Mouse (Mus musculus) forebrain, embryonic 13.5 days (tissue): ENCODE data around the gene Map6. TPM values are rescaled to one million over a fixed set of nuclear protein-coding genes. Genes with fewer than 3 reads are reported as not detected.
A peak's percentile ranks its signal among the peaks of the same experiment; 100 is the strongest.

Source experiments
- ATAC-seq: fragments of 200-750 bp; cut with Nextera tagmentation; 2 replicates; pipeline ENCODE4 v1.8.0; 2017
- H3K27ac ChIP-seq: fragments of 300-500 bp; sonication (generic); 2 replicates; pipeline ENCODE4 v1.5.1; 2015; ENCODE audit warnings: inconsistent platforms, mild to moderate bottlenecking, moderate library complexity
- H3K27me3 ChIP-seq: fragments of 300-500 bp; sonication (generic); 2 replicates; pipeline ENCODE4 v1.6.1; 2015; ENCODE audit warnings: mild to moderate bottlenecking, inconsistent platforms
- H3K36me3 ChIP-seq: fragments of 300-500 bp; sonication (generic); 2 replicates; pipeline ENCODE4 v1.6.1; 2015; ENCODE audit warnings: mild to moderate bottlenecking, inconsistent platforms; ENCODE audit not compliant: poor library complexity, severe bottlenecking
- H3K4me1 ChIP-seq: fragments of 300-500 bp; sonication (generic); 2 replicates; pipeline ENCODE4 v1.6.1; 2015; ENCODE audit warnings: inconsistent platforms
- H3K4me2 ChIP-seq: fragments of 300-500 bp; sonication (generic); 2 replicates; pipeline ENCODE4 v1.6.1; 2015; ENCODE audit warnings: inconsistent platforms, mild to moderate bottlenecking, moderate library complexity
- H3K4me3 ChIP-seq: fragments of 300-500 bp; sonication (generic); 2 replicates; pipeline ENCODE4 v1.5.1; 2015; ENCODE audit warnings: mild to moderate bottlenecking, inconsistent platforms
- H3K9ac ChIP-seq: fragments of 300-500 bp; sonication (generic); 2 replicates; pipeline ENCODE4 v1.6.1; 2015; ENCODE audit warnings: mild to moderate bottlenecking, inconsistent platforms
- H3K9me3 ChIP-seq: fragments of 300-500 bp; sonication (generic); replicated peaks from 2 replicates; pipeline ENCODE4 v1.6.1; 2016; ENCODE audit warnings: inconsistent platforms
- WGBS: fragments of 180-500 bp; shearing (Covaris S2); methylation state at CpG from one replicate; pipeline ENCODE4 v1.1.7; 2015; 5-methylcytosine and 5-hydroxymethylcytosine counted together
- polyA plus RNA-seq: library from polyadenylated mRNA; unstranded; fragments of >200 nt; fragmentation: Nextera tagmentation; extraction: Ambion mirVana; gene quantifications from 2 replicates; pipeline ENCODE4 v1.2.1, GENCODE M21; 2015

Map6 gene
- polyA plus RNA-seq, 1 experiment from 2014 or later, result 46.9 TPM

DNA sequence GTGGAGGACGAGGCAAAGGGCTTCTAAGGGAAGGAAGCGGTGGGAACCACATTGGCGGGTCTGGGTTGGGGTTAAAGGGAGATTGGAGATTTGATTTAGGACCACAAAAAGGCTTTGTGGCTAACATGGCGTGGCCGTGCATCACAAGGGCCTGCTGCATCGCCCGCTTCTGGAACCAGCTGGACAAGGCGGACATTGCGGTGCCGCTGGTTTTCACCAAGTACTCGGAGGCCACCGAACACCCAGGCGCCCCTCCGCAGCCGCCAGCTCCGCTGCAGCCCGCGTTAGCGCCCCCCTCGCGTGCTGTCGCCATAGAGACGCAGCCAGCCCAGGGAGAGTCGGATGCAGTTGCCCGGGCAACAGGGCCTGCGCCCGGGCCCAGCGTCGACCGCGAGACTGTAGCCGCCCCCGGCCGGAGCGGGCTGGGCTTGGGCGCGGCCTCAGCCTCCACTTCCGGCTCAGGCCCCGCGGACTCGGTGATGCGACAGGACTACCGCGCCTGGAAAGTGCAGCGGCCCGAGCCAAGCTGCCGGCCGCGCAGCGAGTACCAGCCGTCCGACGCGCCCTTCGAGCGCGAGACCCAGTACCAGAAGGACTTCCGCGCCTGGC is 754 bp downstream of the Map6 start:
- Histone ChIP-seq H3K27ac (peak overlapping the region; percentile 96), H3K9me3 (no peaks in the 10 kb centered on the region), H3K4me3 (peak overlapping the region; percentile 77), H3K4me2 (peak overlapping the region; percentile 97), H3K36me3 (peaks cover 4% of the 10 kb centered on the region; the same call in 1 of the 2 replicates), H3K4me1 (peaks cover 43% of the 10 kb centered on the region), H3K9ac (peak overlapping the region; percentile 83), H3K27me3 (0 out of 2 replicates have a peak, but pooled peaks cover 4% of the 10 kb centered on the region)
- peak; percentile 91 for ATAC-seq
- WGBS, result under 1% methylated on average over 58 of the region's 59 CpGs

DNA sequence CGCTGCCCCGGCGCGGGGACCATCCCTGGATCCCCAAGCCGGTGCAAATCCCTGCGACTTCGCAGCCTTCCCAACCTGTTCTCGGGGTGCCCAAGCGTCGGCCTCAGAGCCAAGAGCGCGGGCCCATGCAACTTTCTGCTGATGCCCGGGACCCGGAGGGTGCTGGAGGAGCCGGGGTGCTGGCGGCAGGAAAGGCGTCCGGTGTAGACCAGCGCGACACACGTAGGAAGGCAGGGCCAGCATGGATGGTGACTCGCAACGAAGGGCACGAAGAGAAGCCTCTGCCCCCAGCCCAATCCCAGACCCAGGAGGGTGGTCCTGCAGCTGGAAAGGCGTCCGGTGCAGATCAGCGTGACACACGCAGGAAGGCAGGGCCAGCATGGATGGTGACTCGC is 1.3 kb downstream of the Map6 start:
- peaks cover 47% of the 10 kb centered on the region for H3K4me1 ChIP-seq
- 0 out of 2 replicates have a peak, but pooled peaks cover 4% of the 10 kb centered on the region for H3K27me3 ChIP-seq
- peak overlapping the region; percentile 77 for H3K4me3 ChIP-seq
- H3K36me3 ChIP-seq, result peaks cover 4% of the 10 kb centered on the region; the same call in 1 of the 2 replicates
- peak overlapping the region; percentile 97 for H3K4me2 ChIP-seq
- H3K27ac ChIP-seq, result peak overlapping the region; percentile 96
- WGBS, result 0% methylated on average over 29 of the region's 29 CpGs
- peak overlapping the region; percentile 83 for H3K9ac ChIP-seq
- H3K9me3 ChIP-seq, result no peaks in the 10 kb centered on the region
- peak; percentile 25 for ATAC-seq

DNA sequence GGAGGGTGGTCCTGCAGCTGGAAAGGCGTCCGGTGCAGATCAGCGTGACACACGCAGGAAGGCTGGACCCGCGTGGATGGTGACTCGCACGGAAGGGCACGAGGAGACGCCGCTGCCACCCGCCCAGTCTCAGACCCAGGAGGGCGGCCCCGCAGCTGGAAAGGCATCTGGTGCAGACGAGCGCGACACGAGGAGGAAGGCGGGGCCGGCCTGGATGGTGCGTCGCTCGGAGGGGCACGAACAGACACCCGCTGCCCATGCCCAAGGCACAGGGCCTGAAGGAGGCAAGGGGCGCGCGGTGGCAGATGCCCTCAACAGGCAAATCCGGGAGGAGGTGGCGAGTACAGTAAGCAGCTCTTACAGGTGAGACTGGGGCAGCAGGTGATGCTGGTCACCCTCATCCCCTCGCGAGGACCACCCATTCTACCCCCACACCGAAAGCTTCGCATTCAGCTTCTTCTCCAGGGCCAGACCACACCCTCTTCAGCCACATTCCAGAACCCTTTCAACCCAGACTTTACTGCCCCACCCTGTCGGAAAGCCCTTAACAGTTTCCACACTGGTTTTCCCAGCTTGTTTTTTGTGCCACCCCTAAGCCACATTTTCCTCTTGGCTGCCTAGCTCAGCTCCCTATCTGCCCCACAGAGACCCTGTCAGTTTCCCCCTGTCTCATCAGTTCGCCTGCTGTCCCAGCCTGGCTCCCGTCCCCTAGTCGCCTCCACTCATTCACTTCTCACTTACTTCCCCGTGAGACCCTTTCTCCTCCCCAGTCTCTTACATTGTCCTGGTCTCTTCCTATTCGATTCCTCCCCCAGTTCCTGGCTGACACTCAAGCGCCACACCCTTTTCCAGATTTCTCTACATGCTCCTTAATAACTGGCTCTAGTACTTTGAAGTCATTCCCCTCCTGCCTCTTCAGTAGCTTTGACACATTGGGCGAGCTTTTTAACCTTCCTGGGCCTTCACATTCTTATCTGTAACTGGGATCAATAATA is 2.0 kb downstream of the Map6 start:
- H3K27ac ChIP-seq, result no peak overlapping the region; the same call in 1 of the 2 replicates
- peaks cover 54% of the 10 kb centered on the region for H3K4me1 ChIP-seq
- H3K4me3 ChIP-seq, result peak overlapping the region; percentile 77
- 5% methylated on average over 42 of the region's 42 CpGs for WGBS
- peaks cover 8% of the 10 kb centered on the region; the same call in 1 of the 2 replicates for H3K36me3 ChIP-seq
- peak; percentile 9 for ATAC-seq
- peak overlapping the region; percentile 83 for H3K9ac ChIP-seq
- H3K9me3 ChIP-seq, result no peaks in the 10 kb centered on the region
- peak overlapping the region; percentile 97 for H3K4me2 ChIP-seq
- 0 out of 2 replicates have a peak, but pooled peaks cover 4% of the 10 kb centered on the region for H3K27me3 ChIP-seq

DNA sequence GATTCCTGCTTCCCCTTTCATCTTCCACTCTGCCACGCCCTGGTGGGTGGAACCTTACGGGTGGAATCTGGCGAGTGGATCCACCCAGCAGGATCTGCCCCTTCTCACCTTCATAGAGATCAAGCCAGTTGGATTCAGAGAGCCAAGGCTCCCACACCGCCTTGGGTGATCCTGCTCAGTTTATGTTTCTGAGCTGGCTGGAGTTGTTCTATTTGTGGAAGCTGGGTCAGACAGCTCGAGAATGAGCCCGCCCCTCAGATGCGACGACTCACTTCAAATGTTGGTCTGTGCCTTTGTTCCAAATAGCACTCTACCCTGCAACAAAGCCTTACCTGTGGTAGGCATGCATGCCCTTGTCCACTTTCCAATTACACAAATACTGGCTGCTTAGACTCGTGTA is 4.4 kb downstream of the Map6 start:
- no peak for ATAC-seq
- H3K4me3 ChIP-seq, result peak overlapping the region; percentile 77
- H3K27me3 ChIP-seq, result 0 out of 2 replicates have a peak, but pooled peaks cover 1% of the 10 kb centered on the region
- WGBS, result 66% methylated on average over 9 of the region's 9 CpGs
- H3K9ac ChIP-seq, result peak overlapping the region; percentile 83
- peaks cover 69% of the 10 kb centered on the region for H3K4me1 ChIP-seq
- peaks cover 12% of the 10 kb centered on the region; the same call in 1 of the 2 replicates for H3K36me3 ChIP-seq
- no peaks in the 10 kb centered on the region for H3K9me3 ChIP-seq
- H3K4me2 ChIP-seq, result peak overlapping the region; percentile 97
- H3K27ac ChIP-seq, result peak overlapping the region; percentile 51

DNA sequence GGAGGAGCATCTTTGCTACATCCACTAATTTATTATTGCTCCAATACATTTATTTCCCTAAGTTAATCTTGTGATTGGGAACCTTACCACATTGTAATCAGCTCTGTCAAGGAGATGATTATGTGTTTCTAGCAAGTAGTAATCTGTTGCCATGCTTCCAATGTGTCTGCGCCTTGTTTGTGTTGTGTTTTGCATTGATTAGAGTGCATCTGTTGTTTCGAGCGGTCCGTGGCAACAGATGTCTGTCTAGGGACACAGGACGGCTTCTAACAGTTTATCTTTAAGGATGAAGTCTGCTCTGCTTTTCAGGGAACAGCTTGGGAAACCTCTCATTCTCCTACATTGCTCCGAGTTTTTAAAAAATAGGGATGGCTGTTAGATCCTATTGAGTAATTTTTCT is 7.9 kb downstream of the Map6 start:
- peaks cover 12% of the 10 kb centered on the region; the same call in 1 of the 2 replicates for H3K36me3 ChIP-seq
- peak overlapping the region; percentile 20; the same call in 1 of the 2 replicates for H3K4me2 ChIP-seq
- H3K27me3 ChIP-seq, result no peaks in the 10 kb centered on the region
- 64% methylated on average over 6 of the region's 6 CpGs for WGBS
- ATAC-seq, result peak; percentile 42; the same call in 1 of the 2 replicates
- H3K4me1 ChIP-seq, result peaks cover 62% of the 10 kb centered on the region
- no peak overlapping the region for H3K27ac ChIP-seq
- no peak overlapping the region for H3K9ac ChIP-seq
- no peaks in the 10 kb centered on the region for H3K9me3 ChIP-seq
- H3K4me3 ChIP-seq, result no peak overlapping the region

DNA sequence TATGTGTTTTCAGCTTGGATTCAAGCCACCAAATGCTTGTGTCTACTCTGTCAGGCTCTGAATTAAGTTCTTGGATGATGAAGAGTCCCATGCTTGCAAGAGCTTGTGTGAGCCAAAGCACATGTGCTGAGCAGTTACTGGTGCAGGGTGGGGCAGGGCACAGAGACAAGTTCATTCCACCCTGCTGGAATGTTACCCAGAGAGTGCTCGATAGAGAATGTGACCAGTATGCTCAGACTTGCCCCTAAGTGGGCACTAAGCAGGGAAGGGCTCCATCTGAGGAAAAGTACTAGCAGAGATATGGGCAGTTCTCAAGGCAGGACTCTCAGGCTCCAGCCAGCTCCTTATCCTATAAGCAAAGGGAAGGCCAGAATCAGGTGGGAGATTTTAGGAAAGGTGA is 9.4 kb downstream of the Map6 start:
- no peak overlapping the region for H3K27ac ChIP-seq
- H3K27me3 ChIP-seq, result no peaks in the 10 kb centered on the region
- WGBS, result 85% methylated on average over 1 of the region's 1 CpGs

DNA sequence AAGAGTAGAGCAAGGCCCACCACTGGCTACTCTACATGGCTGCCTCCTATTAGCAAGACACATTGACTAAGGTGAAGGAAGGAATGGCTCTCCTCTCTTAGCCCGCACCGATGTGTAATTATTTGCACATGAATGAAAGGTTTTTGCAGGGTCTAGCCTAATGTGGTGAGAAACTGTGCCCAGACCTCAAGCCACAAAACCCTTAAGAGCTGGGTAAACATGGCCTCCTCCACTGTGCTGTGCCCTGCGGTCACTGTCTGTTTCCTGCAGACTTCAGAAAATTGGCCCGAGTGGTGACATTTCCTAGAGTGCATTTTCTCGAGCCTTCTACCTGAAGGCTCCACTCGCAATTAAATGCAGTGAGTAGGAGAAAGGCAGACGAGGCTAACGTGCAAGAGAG is 11.1 kb downstream of the Map6 start:
- Histone ChIP-seq H3K4me2 (no peak overlapping the region), H3K4me1 (peaks cover 35% of the 10 kb centered on the region), H3K4me3 (no peak overlapping the region), H3K9me3 (no peaks in the 10 kb centered on the region), H3K36me3 (peaks cover 9% of the 10 kb centered on the region; the same call in 1 of the 2 replicates), H3K9ac (no peak overlapping the region), H3K27me3 (no peaks in the 10 kb centered on the region), H3K27ac (no peak overlapping the region)
- ATAC-seq, result no peak
- WGBS, result 89% methylated on average over 8 of the region's 8 CpGs

More for the DNA sequence above, 9.4 kb downstream of the Map6 start:
- Histone ChIP-seq H3K36me3 (peaks cover 9% of the 10 kb centered on the region; the same call in 1 of the 2 replicates), H3K4me1 (peaks cover 47% of the 10 kb centered on the region), H3K4me2 (no peak overlapping the region), H3K9ac (no peak overlapping the region), H3K9me3 (no peaks in the 10 kb centered on the region), H3K4me3 (no peak overlapping the region)
- ATAC-seq, result no peak

DNA sequence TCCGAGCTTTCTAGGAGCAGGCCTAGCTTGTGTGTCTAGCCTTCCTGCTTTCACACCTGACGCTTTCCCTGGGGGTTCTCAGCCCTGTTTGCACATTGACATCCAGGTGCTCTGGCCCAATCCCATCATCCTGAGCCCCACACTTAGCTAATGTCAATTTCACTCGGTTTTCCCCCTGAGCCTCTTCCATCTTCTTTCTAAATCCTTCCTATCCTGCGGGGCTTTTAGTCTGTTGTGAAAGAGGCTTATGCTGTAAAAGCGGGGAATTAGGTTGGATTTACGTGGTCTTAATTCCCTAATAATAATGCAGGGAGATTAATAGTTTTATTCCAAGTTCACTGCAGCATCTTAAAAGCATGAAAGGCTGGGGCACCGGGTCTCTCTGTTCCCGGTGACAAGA is 12.3 kb downstream of the Map6 start:
- WGBS, result 37% methylated on average over 8 of the region's 8 CpGs
- H3K9me3 ChIP-seq, result no peaks in the 10 kb centered on the region
- H3K4me1 ChIP-seq, result peaks cover 23% of the 10 kb centered on the region
- no peaks in the 10 kb centered on the region for H3K27me3 ChIP-seq
- no peak overlapping the region for H3K9ac ChIP-seq
- H3K4me2 ChIP-seq, result no peak overlapping the region
- H3K27ac ChIP-seq, result no peak overlapping the region
- H3K4me3 ChIP-seq, result no peak overlapping the region
- no peak for ATAC-seq
- peaks cover 4% of the 10 kb centered on the region; the same call in 1 of the 2 replicates for H3K36me3 ChIP-seq

DNA sequence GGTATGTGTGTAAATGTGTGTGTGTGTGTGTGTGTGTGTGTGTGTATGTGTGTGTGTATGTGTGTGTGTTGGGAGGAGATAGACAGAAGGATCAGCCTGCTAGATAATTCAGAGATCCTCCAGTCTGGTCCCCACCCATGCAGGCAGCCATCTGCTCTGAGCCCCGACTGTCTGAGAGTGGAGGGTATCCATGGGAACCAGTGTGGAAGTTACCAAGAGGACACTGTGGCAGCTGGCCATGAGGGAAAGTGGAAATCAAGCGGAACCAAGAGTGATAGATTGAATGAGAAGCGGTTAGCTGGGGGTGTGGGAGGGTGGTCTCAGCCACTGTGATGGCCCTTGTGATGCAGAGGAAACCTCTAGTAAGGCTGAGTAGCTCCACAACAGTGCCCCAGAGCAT is 20.0 kb downstream of the Map6 start:
- H3K27ac ChIP-seq, result peak overlapping the region; percentile 59
- H3K4me2 ChIP-seq, result peak overlapping the region; percentile 10; the same call in 1 of the 2 replicates
- peak; percentile 89 for ATAC-seq
- H3K9ac ChIP-seq, result no peak overlapping the region
- H3K9me3 ChIP-seq, result no peaks in the 10 kb centered on the region; the same call in 1 of the 2 replicates
- H3K27me3 ChIP-seq, result no peaks in the 10 kb centered on the region
- H3K4me3 ChIP-seq, result no peak overlapping the region
- peaks cover 13% of the 10 kb centered on the region; the same call in 1 of the 2 replicates for H3K36me3 ChIP-seq
- WGBS, result 22% methylated on average over 3 of the region's 3 CpGs
- peaks cover 16% of the 10 kb centered on the region for H3K4me1 ChIP-seq

DNA sequence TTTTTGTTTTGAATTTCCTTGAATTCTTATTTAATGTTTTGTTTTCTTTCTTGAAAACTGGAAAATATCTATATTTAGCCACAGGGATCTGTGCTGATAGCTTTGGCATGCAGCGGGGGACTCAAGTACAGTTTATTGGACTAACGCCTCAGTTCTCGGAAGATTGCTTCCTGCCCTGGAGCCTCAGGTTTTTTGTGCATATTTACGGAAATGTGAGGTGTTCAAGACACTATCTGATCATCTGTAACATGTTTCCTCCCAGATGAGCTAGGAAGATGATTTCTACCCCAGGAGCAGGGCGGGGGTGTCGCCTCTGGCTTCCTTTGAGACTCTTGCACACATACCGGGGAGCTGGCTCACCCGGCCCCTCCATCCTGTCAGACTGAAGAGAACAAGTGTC is 22.8 kb downstream of the Map6 start:
- no peak overlapping the region for H3K9ac ChIP-seq
- no peak for ATAC-seq

DNA sequence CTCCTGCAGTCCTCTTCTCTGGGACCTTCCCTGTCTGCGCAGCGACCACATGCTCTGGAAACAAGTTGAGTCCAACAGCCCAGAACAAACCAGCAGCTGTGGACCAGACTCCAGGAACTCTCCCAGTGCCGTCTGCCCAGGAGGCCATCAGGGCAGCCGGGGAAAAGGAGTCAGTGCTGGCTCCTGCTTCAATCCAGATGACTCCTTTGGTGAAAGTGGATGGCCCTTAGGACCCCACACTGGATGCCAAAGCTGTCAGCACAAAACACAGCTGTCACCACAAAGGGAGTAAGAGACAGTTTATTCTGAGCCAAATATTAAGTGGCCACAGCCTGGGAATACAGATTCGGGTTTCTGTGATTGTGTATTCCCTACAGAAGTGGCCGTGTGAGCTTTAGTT is 23.7 kb downstream of the Map6 start:
- Histone ChIP-seq H3K9me3 (no peaks in the 10 kb centered on the region; the same call in 1 of the 2 replicates), H3K4me1 (peaks cover 28% of the 10 kb centered on the region), H3K4me2 (no peak overlapping the region), H3K4me3 (no peak overlapping the region), H3K36me3 (peaks cover 29% of the 10 kb centered on the region), H3K9ac (no peak overlapping the region), H3K27ac (no peak overlapping the region), H3K27me3 (0 out of 2 replicates have a peak, but pooled peaks cover 3% of the 10 kb centered on the region)
- no peak; the same call in 1 of the 2 replicates for ATAC-seq
- WGBS, result 64% methylated on average over 6 of the region's 6 CpGs

More for the DNA sequence above, 22.8 kb downstream of the Map6 start:
- H3K9me3 ChIP-seq, result no peaks in the 10 kb centered on the region; the same call in 1 of the 2 replicates
- H3K4me1 ChIP-seq, result peaks cover 21% of the 10 kb centered on the region
- no peak overlapping the region for H3K27ac ChIP-seq
- 84% methylated on average over 8 of the region's 8 CpGs for WGBS
- H3K27me3 ChIP-seq, result 0 out of 2 replicates have a peak, but pooled peaks cover 3% of the 10 kb centered on the region
- no peak overlapping the region for H3K4me2 ChIP-seq
- no peak overlapping the region for H3K4me3 ChIP-seq
- H3K36me3 ChIP-seq, result peaks cover 32% of the 10 kb centered on the region
